Mouse (Mus musculus): ENCODE results near the gene Fzr1.

The Fzr1 gene

GRCm38 (mm10) chr10:81323791-81324530 lies 54.4 kb downstream of the Fzr1 start:
- no peak for DNase-seq

- no peak for DNase-seq
Observed at GRCm38 (mm10) chr10:81323141-81323775, 55.1 kb downstream of the Fzr1 start.

- DNase-seq, result no peak
Observed at GRCm38 (mm10) chr10:81322444-81322843, 55.9 kb downstream of the Fzr1 start.

- no peak for DNase-seq
Observed at GRCm38 (mm10) chr10:81321436-81321835, 56.9 kb downstream of the Fzr1 start.

- peak; percentile 99 for DNase-seq
Observed at GRCm38 (mm10) chr10:81320550-81321347, 57.6 kb downstream of the Fzr1 start, which contains the start of gene Cactin. Cactin (plus strand) TSS chr10:81321103.

- DNase-seq, result peak; percentile 44
Observed at GRCm38 (mm10) chr10:81319741-81320549, 58.4 kb downstream of the Fzr1 start.

- no peak for DNase-seq
Observed at GRCm38 (mm10) chr10:81319330-81319699, 59.0 kb downstream of the Fzr1 start.

- peak; percentile 55 for DNase-seq
Observed at GRCm38 (mm10) chr10:81318589-81319329, 59.6 kb downstream of the Fzr1 start.

GRCm38 (mm10) chr10:81317273-81317672 lies 61.0 kb downstream of the Fzr1 start:
- DNase-seq, result no peak

- DNase-seq, result no peak
Observed at GRCm38 (mm10) chr10:81316338-81317060, 61.8 kb downstream of the Fzr1 start.
